Mouse (Mus musculus): Measurements from ENCODE around the gene Qars. TPM values are rescaled to one million over a fixed set of nuclear protein-coding genes. Genes with fewer than 3 reads are reported as not detected.

Gene Qars
- polyA plus RNA-seq, 1 experiment from 2014 or later = 138 TPM

GRCm38 (mm10) chr9:108530954-108531353 lies 23.4 kb downstream of the Qars start:
- H3K9me3 ChIP-seq (ENCODE audit: control insufficient read depth, low read length) = no peaks in the 10 kb centered on the region
- no peak for DNase-seq (ENCODE audit: low spot score)
- H3K9ac ChIP-seq (ENCODE audit: low read length) = no peak overlapping the region
- H3K36me3 ChIP-seq (ENCODE audit: control insufficient read depth, insufficient read depth, low read length) = peaks cover 38% of the 10 kb centered on the region
- no peaks in the 10 kb centered on the region for H3K27me3 ChIP-seq (ENCODE audit: control insufficient read depth, insufficient read depth, low read length)
- no peaks in the 10 kb centered on the region for H3K4me1 ChIP-seq (ENCODE audit: control insufficient read depth, insufficient read depth, low read length)
- ATAC-seq (ENCODE audit: insufficient number of reproducible peaks, low FRiP score, low TSS enrichment, low read depth) = no peak
- no peak overlapping the region for H3K4me2 ChIP-seq (ENCODE audit: low read depth, severe bottlenecking)
- WGBS = 97% methylated on average over 1 of the region's 1 CpGs
- no peak overlapping the region for H3K4me3 ChIP-seq (ENCODE audit: low read depth, low read length)
- no peak overlapping the region for H3K27ac ChIP-seq (replicated peaks; ENCODE audit: low read depth, low read length)

GRCm38 (mm10) chr9:108531496-108531895 lies 24.0 kb downstream of the Qars start:
- H3K4me1 ChIP-seq (ENCODE audit: control insufficient read depth, insufficient read depth, low read length) = no peaks in the 10 kb centered on the region
- H3K27ac ChIP-seq (replicated peaks; ENCODE audit: low read depth, low read length) = no peak overlapping the region
- H3K9me3 ChIP-seq (ENCODE audit: control insufficient read depth, low read length) = no peaks in the 10 kb centered on the region
- DNase-seq (ENCODE audit: low spot score) (no peak), ATAC-seq (ENCODE audit: insufficient number of reproducible peaks, low FRiP score, low TSS enrichment, low read depth) (no peak)
- WGBS = 95% methylated on average over 1 of the region's 1 CpGs
- peaks cover 43% of the 10 kb centered on the region for H3K36me3 ChIP-seq (ENCODE audit: control insufficient read depth, insufficient read depth, low read length)
- H3K4me3 ChIP-seq (ENCODE audit: low read depth, low read length) = no peak overlapping the region
- no peak overlapping the region for H3K4me2 ChIP-seq (ENCODE audit: low read depth, severe bottlenecking)
- no peak overlapping the region for H3K9ac ChIP-seq (ENCODE audit: low read length)
- no peaks in the 10 kb centered on the region for H3K27me3 ChIP-seq (ENCODE audit: control insufficient read depth, insufficient read depth, low read length)

GRCm38 (mm10) chr9:108540846-108541245 lies 33.3 kb downstream of the Qars start:
- Histone ChIP-seq H3K4me2 (ENCODE audit: low read depth, severe bottlenecking) (no peak overlapping the region), H3K4me3 (ENCODE audit: low read depth, low read length) (no peak overlapping the region), H3K27ac (replicated peaks; ENCODE audit: low read depth, low read length) (no peak overlapping the region), H3K36me3 (ENCODE audit: control insufficient read depth, insufficient read depth, low read length) (peaks cover 32% of the 10 kb centered on the region), H3K9ac (ENCODE audit: low read length) (no peak overlapping the region), H3K9me3 (ENCODE audit: control insufficient read depth, low read length) (no peaks in the 10 kb centered on the region), H3K27me3 (ENCODE audit: control insufficient read depth, insufficient read depth, low read length) (no peaks in the 10 kb centered on the region), H3K4me1 (ENCODE audit: control insufficient read depth, insufficient read depth, low read length) (no peaks in the 10 kb centered on the region)
- no peak for ATAC-seq (ENCODE audit: insufficient number of reproducible peaks, low FRiP score, low TSS enrichment, low read depth)
- DNase-seq (ENCODE audit: low spot score) = no peak

GRCm38 (mm10) chr9:108545986-108546385 lies 38.5 kb downstream of the Qars start:
- Histone ChIP-seq H3K36me3 (ENCODE audit: control insufficient read depth, insufficient read depth, low read length) (peaks cover 15% of the 10 kb centered on the region), H3K27me3 (ENCODE audit: control insufficient read depth, insufficient read depth, low read length) (no peaks in the 10 kb centered on the region), H3K4me3 (ENCODE audit: low read depth, low read length) (no peak overlapping the region), H3K4me1 (ENCODE audit: control insufficient read depth, insufficient read depth, low read length) (no peaks in the 10 kb centered on the region), H3K27ac (replicated peaks; ENCODE audit: low read depth, low read length) (no peak overlapping the region), H3K9ac (ENCODE audit: low read length) (no peak overlapping the region), H3K4me2 (ENCODE audit: low read depth, severe bottlenecking) (no peak overlapping the region), H3K9me3 (ENCODE audit: control insufficient read depth, low read length) (no peaks in the 10 kb centered on the region)
- DNase-seq (ENCODE audit: low spot score) = no peak
- ATAC-seq (ENCODE audit: insufficient number of reproducible peaks, low FRiP score, low TSS enrichment, low read depth) = no peak
- WGBS = 96% methylated on average over 3 of the region's 3 CpGs

- Histone ChIP-seq H3K4me2 (ENCODE audit: low read depth, severe bottlenecking) (no peak overlapping the region), H3K4me3 (ENCODE audit: low read depth, low read length) (no peak overlapping the region), H3K4me1 (ENCODE audit: control insufficient read depth, insufficient read depth, low read length) (no peaks in the 10 kb centered on the region), H3K27ac (replicated peaks; ENCODE audit: low read depth, low read length) (no peak overlapping the region), H3K9ac (ENCODE audit: low read length) (no peak overlapping the region), H3K9me3 (ENCODE audit: control insufficient read depth, low read length) (no peaks in the 10 kb centered on the region), H3K36me3 (ENCODE audit: control insufficient read depth, insufficient read depth, low read length) (peaks cover 15% of the 10 kb centered on the region), H3K27me3 (ENCODE audit: control insufficient read depth, insufficient read depth, low read length) (no peaks in the 10 kb centered on the region)
- ATAC-seq (ENCODE audit: insufficient number of reproducible peaks, low FRiP score, low TSS enrichment, low read depth) (no peak), DNase-seq (ENCODE audit: low spot score) (no peak)
- WGBS = 89% methylated on average over 1 of the region's 1 CpGs
These were observed 39.4 kb downstream of the Qars start for GRCm38 (mm10) chr9:108546875-108547274.

GRCm38 (mm10) chr9:108559169-108559568 lies 51.7 kb downstream of the Qars start:
- H3K9me3 ChIP-seq (ENCODE audit: control insufficient read depth, low read length) = no peaks in the 10 kb centered on the region
- H3K27ac ChIP-seq (replicated peaks; ENCODE audit: low read depth, low read length) = no peak overlapping the region

GRCm38 (mm10) chr9:108560227-108560841 lies 52.8 kb downstream of the Qars start, which contains the start of gene Impdh2:
Impdh2 (plus strand) TSS chr9:108560286.
- WGBS = under 1% methylated on average over 53 of the region's 53 CpGs
- Histone ChIP-seq H3K4me3 (ENCODE audit: low read depth, low read length) (peak within 1 kb of the TSS; percentile 56), H3K4me1 (ENCODE audit: control insufficient read depth, insufficient read depth, low read length) (peaks cover 10% of the 10 kb centered on the region), H3K4me2 (ENCODE audit: low read depth, severe bottlenecking) (peak within 1 kb of the TSS; percentile 75), H3K36me3 (ENCODE audit: control insufficient read depth, insufficient read depth, low read length) (peaks cover 32% of the 10 kb centered on the region), H3K9ac (ENCODE audit: low read length) (peak within 1 kb of the TSS; percentile 72), H3K27ac (replicated peaks; ENCODE audit: low read depth, low read length) (peak within 1 kb of the TSS; percentile 21; the same call in 1 of the 2 replicates), H3K9me3 (ENCODE audit: control insufficient read depth, low read length) (no peaks in the 10 kb centered on the region), H3K27me3 (ENCODE audit: control insufficient read depth, insufficient read depth, low read length) (no peaks in the 10 kb centered on the region)
- DNase-seq (ENCODE audit: low spot score) = peak; percentile 97
- peak; percentile 98 for ATAC-seq (ENCODE audit: insufficient number of reproducible peaks, low FRiP score, low TSS enrichment, low read depth)

More at GRCm38 (mm10) chr9:108559169-108559568, 51.7 kb downstream of the Qars start:
- no peak overlapping the region for H3K9ac ChIP-seq (ENCODE audit: low read length)
- no peak overlapping the region for H3K4me2 ChIP-seq (ENCODE audit: low read depth, severe bottlenecking)
- peaks cover 10% of the 10 kb centered on the region for H3K4me1 ChIP-seq (ENCODE audit: control insufficient read depth, insufficient read depth, low read length)
- DNase-seq (ENCODE audit: low spot score) = no peak
- no peak for ATAC-seq (ENCODE audit: insufficient number of reproducible peaks, low FRiP score, low TSS enrichment, low read depth)
- H3K27me3 ChIP-seq (ENCODE audit: control insufficient read depth, insufficient read depth, low read length) = no peaks in the 10 kb centered on the region
- no peak overlapping the region for H3K4me3 ChIP-seq (ENCODE audit: low read depth, low read length)
- peaks cover 31% of the 10 kb centered on the region for H3K36me3 ChIP-seq (ENCODE audit: control insufficient read depth, insufficient read depth, low read length)
- 90% methylated on average over 4 of the region's 4 CpGs for WGBS

GRCm38 (mm10) chr9:108563671-108564070 lies 56.2 kb downstream of the Qars start:
- Histone ChIP-seq H3K27me3 (ENCODE audit: control insufficient read depth, insufficient read depth, low read length) (no peaks in the 10 kb centered on the region), H3K4me3 (ENCODE audit: low read depth, low read length) (no peak overlapping the region), H3K4me1 (ENCODE audit: control insufficient read depth, insufficient read depth, low read length) (peaks cover 18% of the 10 kb centered on the region), H3K9me3 (ENCODE audit: control insufficient read depth, low read length) (no peaks in the 10 kb centered on the region), H3K4me2 (ENCODE audit: low read depth, severe bottlenecking) (no peak overlapping the region), H3K9ac (ENCODE audit: low read length) (no peak overlapping the region), H3K36me3 (ENCODE audit: control insufficient read depth, insufficient read depth, low read length) (peaks cover 13% of the 10 kb centered on the region), H3K27ac (replicated peaks; ENCODE audit: low read depth, low read length) (no peak overlapping the region)
- DNase-seq (ENCODE audit: low spot score) (no peak), ATAC-seq (ENCODE audit: insufficient number of reproducible peaks, low FRiP score, low TSS enrichment, low read depth) (no peak)
- 92% methylated on average over 8 of the region's 8 CpGs for WGBS

- H3K4me2 ChIP-seq (ENCODE audit: low read depth, severe bottlenecking) = no peak overlapping the region
- no peaks in the 10 kb centered on the region for H3K9me3 ChIP-seq (ENCODE audit: control insufficient read depth, low read length)
- ATAC-seq (ENCODE audit: insufficient number of reproducible peaks, low FRiP score, low TSS enrichment, low read depth) = no peak
- H3K4me1 ChIP-seq (ENCODE audit: control insufficient read depth, insufficient read depth, low read length) = peaks cover 18% of the 10 kb centered on the region
- WGBS = 88% methylated on average over 7 of the region's 7 CpGs
- no peak overlapping the region for H3K27ac ChIP-seq (replicated peaks; ENCODE audit: low read depth, low read length)
- no peak overlapping the region for H3K9ac ChIP-seq (ENCODE audit: low read length)
- H3K36me3 ChIP-seq (ENCODE audit: control insufficient read depth, insufficient read depth, low read length) = peaks cover 9% of the 10 kb centered on the region
- no peak overlapping the region for H3K4me3 ChIP-seq (ENCODE audit: low read depth, low read length)
- no peaks in the 10 kb centered on the region for H3K27me3 ChIP-seq (ENCODE audit: control insufficient read depth, insufficient read depth, low read length)
- DNase-seq (ENCODE audit: low spot score) = no peak
These were observed 56.6 kb downstream of the Qars start for GRCm38 (mm10) chr9:108564131-108564530.

Measured in limb, embryonic 11.5 days (tissue).